Mouse (Mus musculus) ES-E14 (cell line): ENCODE data around the gene Htr6. TPM values are rescaled to one million over a fixed set of nuclear protein-coding genes. Genes with fewer than 3 reads are reported as not detected.
A peak's percentile ranks its signal among the peaks of the same experiment; 100 is the strongest.

Experiments
- DNase-seq: peaks from one replicate; pipeline ENCODE4 v3.0.0-alpha.2; 2013; ENCODE audit warnings: low read depth, low spot score
- H3K27ac ChIP-seq: 2 replicates; pipeline ENCODE4 v1.5.1; 2012; ENCODE audit warnings: low read depth, mild to moderate bottlenecking, low read length, moderate library complexity, mixed read lengths; ENCODE audit not compliant: poor library complexity, insufficient read depth, severe bottlenecking
- H3K36me3 ChIP-seq: 2 replicates; pipeline ENCODE4 v1.6.1; 2012; ENCODE audit warnings: mild to moderate bottlenecking, low read length, moderate library complexity, mixed read lengths; ENCODE audit not compliant: control insufficient read depth, poor library complexity, insufficient read depth, severe bottlenecking
- H3K4me1 ChIP-seq, 2 experiments: fragments of 150-350 bp in 1 of 2; sonication (generic) in 1 of 2; 2 replicates each; pipeline ENCODE4 v1.6.1; 2012; ENCODE audit warnings: low read length in 2 of 2, mild to moderate bottlenecking in 1 of 2, mixed read lengths in 1 of 2; ENCODE audit not compliant: control insufficient read depth in 2 of 2, insufficient read depth in 2 of 2, poor library complexity in 1 of 2
- H3K4me3 ChIP-seq, 2 experiments: fragments of 150-350 bp in 1 of 2; sonication (generic) in 1 of 2; 2 replicates each; pipeline ENCODE4 v1.5.1; 2012; ENCODE audit warnings: low read length in 2 of 2, low read depth in 1 of 2, mild to moderate bottlenecking in 1 of 2, mixed read lengths in 1 of 2; ENCODE audit not compliant: insufficient read depth in 1 of 2, poor library complexity in 1 of 2, severe bottlenecking in 1 of 2
- H3K9ac ChIP-seq: 2 replicates; pipeline ENCODE4 v1.6.1; 2012; ENCODE audit warnings: low read depth, mild to moderate bottlenecking, low read length, mixed read lengths; ENCODE audit not compliant: poor library complexity, insufficient read depth, severe bottlenecking
- H3K9me3 ChIP-seq: fragments of 150-350 bp; sonication (generic); 2 replicates; pipeline ENCODE4 v1.6.1; 2012; ENCODE audit warnings: low read depth, mild to moderate bottlenecking, low read length; ENCODE audit not compliant: control insufficient read depth, insufficient read depth
- CHD2 ChIP-seq: IDR thresholded peaks from 2 replicates; pipeline ENCODE4 v1.6.1; 2014; ENCODE audit warnings: mild to moderate bottlenecking, low read depth, low read length, inconsistent platforms
- HCFC1 ChIP-seq: IDR thresholded peaks from 2 replicates; pipeline ENCODE4 v1.6.1; 2012; ENCODE audit warnings: low read length, inconsistent platforms, borderline replicate concordance; ENCODE audit not compliant: insufficient read depth
- MAFK ChIP-seq: IDR thresholded peaks from 2 replicates; pipeline ENCODE4 v1.6.1; 2014; ENCODE audit warnings: mild to moderate bottlenecking, low read depth, low read length, inconsistent platforms; ENCODE audit not compliant: insufficient read depth
- ZC3H11A ChIP-seq: IDR thresholded peaks from 2 replicates; pipeline ENCODE4 v1.6.1; 2012; ENCODE audit warnings: low read depth, mild to moderate bottlenecking, inconsistent platforms, low read length, borderline replicate concordance
- ZNF384 ChIP-seq: IDR thresholded peaks from 2 replicates; pipeline ENCODE4 v1.6.1; 2012; ENCODE audit warnings: low read depth, low read length, inconsistent platforms
- in situ Hi-C, 2 experiments: fragments of 600-800 bp; cut with MboI; formaldehyde crosslinking; loops; one replicate each; pipeline ENCODE4 v1.15.1; 2025; ENCODE audit warnings: low sequenced_read_pairs in 2 of 2, inconsistent platforms in 1 of 2; ENCODE audit not compliant: unreplicated experiment in 2 of 2
- total RNA-seq: library from RNA; depleted of rRNA; stranded (reverse); fragments of 300-350 nt; gene quantifications from 2 replicates; pipeline ENCODE4 v1.2.3, GENCODE M21; 2012; rRNA removed

Gene Htr6
- total RNA-seq, 1 experiment, result 0.13 TPM

- peak overlapping the region in 1 of 2 experiments; percentile 9; a peak in 1 of 4 replicates for H3K4me3 ChIP-seq
- H3K9me3 ChIP-seq, result no peaks in the 10 kb centered on the region
- no peak overlapping the region for H3K27ac ChIP-seq
- peak overlapping the region; percentile 52; the same call in 1 of the 2 replicates for H3K9ac ChIP-seq
- TF ChIP-seq ZNF384, result no peak
- no peak for TF ChIP-seq CHD2
- no peak for TF ChIP-seq HCFC1
- no peak for TF ChIP-seq MAFK
- no peak for TF ChIP-seq ZC3H11A
- no peak for DNase-seq
- no peaks in the 10 kb centered on the region; the same call in 1 of the 2 replicates for H3K36me3 ChIP-seq
- H3K4me1 ChIP-seq, result peaks cover 0 to 4% of the 10 kb centered on the region in 2 experiments; a peak in 1 of 4 replicates
- in situ Hi-C loops, result no loop called here
Observed at GRCm38 (mm10) chr4:139018388-139018787, 57.0 kb downstream of the Htr6 start.

- H3K36me3 ChIP-seq, result no peaks in the 10 kb centered on the region; the same call in 1 of the 2 replicates
- no peak overlapping the region for H3K9ac ChIP-seq
- DNase-seq, result peak; percentile 26
- H3K4me1 ChIP-seq, result peaks cover 0 to 2% of the 10 kb centered on the region in 2 experiments; a peak in 1 of 4 replicates
- no peak overlapping the region for H3K4me3 ChIP-seq
- in situ Hi-C loops, result no loop called here
- no peak overlapping the region for H3K27ac ChIP-seq
- no peaks in the 10 kb centered on the region for H3K9me3 ChIP-seq
- TF ChIP-seq MAFK, result no peak
- TF ChIP-seq ZC3H11A, result no peak
- no peak for TF ChIP-seq ZNF384
- no peak for TF ChIP-seq CHD2
- TF ChIP-seq HCFC1, result no peak
Observed at GRCm38 (mm10) chr4:139014793-139015192, 60.6 kb downstream of the Htr6 start.

GRCm38 (mm10) chr4:139013281-139013680 lies 62.1 kb downstream of the Htr6 start:
- TF ChIP-seq CHD2 (no peak), ZNF384 (no peak), ZC3H11A (no peak), HCFC1 (no peak), MAFK (no peak)

GRCm38 (mm10) chr4:139011201-139011702 lies 64.1 kb downstream of the Htr6 start:
- Histone ChIP-seq H3K9ac (no peak overlapping the region), H3K27ac (no peak overlapping the region), H3K4me3 (no peak overlapping the region), H3K4me1 (peaks cover 3 to 10% of the 10 kb centered on the region in 2 experiments; a peak in 2 of 4 replicates), H3K9me3 (no peaks in the 10 kb centered on the region), H3K36me3 (no peaks in the 10 kb centered on the region; the same call in 1 of the 2 replicates)
- TF ChIP-seq ZNF384 (no peak), CHD2 (no peak), MAFK (no peak), ZC3H11A (no peak), HCFC1 (no peak)
- in situ Hi-C loops, result no loop called here
- DNase-seq, result no peak

More at GRCm38 (mm10) chr4:139013281-139013680, 62.1 kb downstream of the Htr6 start:
- H3K36me3 ChIP-seq, result no peaks in the 10 kb centered on the region; the same call in 1 of the 2 replicates
- no peak overlapping the region for H3K27ac ChIP-seq
- H3K4me1 ChIP-seq, result peaks cover 0 to 4% of the 10 kb centered on the region in 2 experiments; a peak in 1 of 4 replicates
- in situ Hi-C loops, result no loop called here
- no peak overlapping the region for H3K9ac ChIP-seq
- H3K4me3 ChIP-seq, result no peak overlapping the region
- DNase-seq, result no peak
- H3K9me3 ChIP-seq, result no peaks in the 10 kb centered on the region

Other genes with a start within 250 kb of the Htr6 start
- gene Pla2g5, start 212.1 kb downstream of the Htr6 start, total RNA-seq, result 3.7 and 7.4 TPM in 2 replicates
- not detected in 2 replicates for gene Gm13030, start 201.6 kb downstream of the Htr6 start, total RNA-seq
- gene Pla2g2e, start 197.6 kb downstream of the Htr6 start, total RNA-seq, result 0.36 and 2.0 TPM in 2 replicates
- gene Otud3, start 161.6 kb downstream of the Htr6 start, total RNA-seq, result 12.7 and 13.5 TPM in 2 replicates
- 0.22 TPM in 1 of 2 replicates, not detected in the other for gene Rnf186, start 108.5 kb downstream of the Htr6 start, total RNA-seq
- 4.7 and 6.4 TPM in 2 replicates for gene Tmco4, start 102.7 kb downstream of the Htr6 start, total RNA-seq
- gene Nbl1, start 17.4 kb upstream of the Htr6 start, total RNA-seq, result 4.5 and 12.5 TPM in 2 replicates
- 141 and 147 TPM in 2 replicates for gene Minos1, start 55.5 kb upstream of the Htr6 start, total RNA-seq
- 86.7 and 111 TPM in 2 replicates for gene Capzb, start 117.3 kb upstream of the Htr6 start, total RNA-seq
- 25.0 and 35.3 TPM in 2 replicates for gene Pqlc2, start 235.1 kb upstream of the Htr6 start, total RNA-seq
- 24.7 and 27.2 TPM in 2 replicates for gene Akr7a5, start 235.2 kb upstream of the Htr6 start, total RNA-seq